Mouse (Mus musculus): ENCODE results near the gene Eif4h.
A peak's percentile ranks its signal among the peaks of the same experiment; 100 is the strongest.

DNA sequence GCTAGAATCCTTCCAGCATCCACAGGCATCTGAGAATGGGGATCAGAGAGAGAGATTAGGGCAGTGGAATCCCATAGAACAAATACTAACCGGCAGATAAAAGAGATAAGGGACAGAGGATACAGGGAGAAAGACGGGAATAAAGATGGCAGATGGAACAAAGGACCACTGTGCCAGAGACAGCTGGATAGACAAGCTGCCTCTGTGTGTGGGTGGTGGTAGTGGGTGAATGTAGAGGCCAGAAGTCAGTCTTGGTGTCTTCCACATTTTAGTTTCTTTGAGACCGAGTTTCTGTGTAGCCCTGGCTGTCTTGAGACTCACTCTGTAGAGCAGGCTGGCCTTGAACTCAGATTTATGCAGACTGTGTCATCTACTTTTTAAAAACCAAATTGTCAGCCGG is 23.5 kb downstream of the Eif4h start:
- TF ChIP-seq MAX (IDR thresholded peaks at IDR 0.05; ENCODE audit: low read depth) = no peak
- no peak for TF ChIP-seq POLR2A (IDR thresholded peaks at IDR 0.05; ENCODE audit: insufficient read length, low read depth)
- TF ChIP-seq MYOG (IDR thresholded peaks at IDR 0.05; ENCODE audit: control insufficient read depth in 1 of 3, insufficient read depth in 1 of 3, insufficient read length in 2 of 3, low read depth in 2 of 3) = no peak
- no peak for TF ChIP-seq SRF (IDR thresholded peaks at IDR 0.05; ENCODE audit: control insufficient read depth, insufficient read length, low read depth)
- TF ChIP-seq POLR2AphosphoS2 (IDR thresholded peaks at IDR 0.05; ENCODE audit: insufficient read length, low read depth) = no peak
- peak in 1 of 3 experiments; percentile 41 for TF ChIP-seq MYOD1 (IDR thresholded peaks at IDR 0.05; ENCODE audit: control insufficient read depth in 1 of 3, insufficient read length in 2 of 3, low read depth in 2 of 3)
- TF ChIP-seq USF1 (IDR thresholded peaks at IDR 0.05; ENCODE audit: low read depth) = no peak
